Mouse (Mus musculus) urinary bladder, adult 18-20 months (tissue): ENCODE measurements around the gene Unc93b1.
A peak's percentile ranks its signal among the peaks of the same experiment; 100 is the strongest.
"Not testable (repeated sequence)": the region's sequence is repeated elsewhere in the genome, so short reads cannot be mapped to it uniquely, and the experiment has no call there.

ENCODE experiments used
- DNase-seq, 2 experiments: peaks; one replicate each; pipeline ENCODE4 v3.0.0; 2022; ENCODE audit warnings: low spot score in 2 of 2, mixed read lengths in 2 of 2

Gene Unc93b1

GRCm38 (mm10) chr19:3946715-3947114 lies 11.7 kb downstream of the Unc93b1 start:
- peak in 1 of 2 experiments; percentile 49 for DNase-seq

- no peak for DNase-seq
Measured at GRCm38 (mm10) chr19:3947813-3948212, 12.8 kb downstream of the Unc93b1 start.

GRCm38 (mm10) chr19:3948546-3948945 lies 13.6 kb downstream of the Unc93b1 start:
- DNase-seq: no peak

GRCm38 (mm10) chr19:3950331-3950730 lies 15.3 kb downstream of the Unc93b1 start:
- no peak for DNase-seq

GRCm38 (mm10) chr19:3951461-3951860 lies 16.5 kb downstream of the Unc93b1 start:
- no peak for DNase-seq

GRCm38 (mm10) chr19:3952099-3952498 lies 17.1 kb downstream of the Unc93b1 start:
- no peak for DNase-seq

- no peak for DNase-seq
Measured at GRCm38 (mm10) chr19:3955033-3955432, 20.0 kb downstream of the Unc93b1 start.

GRCm38 (mm10) chr19:3955804-3956203 lies 20.8 kb downstream of the Unc93b1 start:
- no peak for DNase-seq

- DNase-seq: not testable (repeated sequence)
Measured at GRCm38 (mm10) chr19:3957296-3958036, 22.5 kb downstream of the Unc93b1 start.

GRCm38 (mm10) chr19:3958470-3958869 lies 23.5 kb downstream of the Unc93b1 start, which contains the start of gene Aldh3b3:
Aldh3b3 (plus strand) TSS chr19:3958645.
- DNase-seq: no peak

- no peak for DNase-seq
Measured at GRCm38 (mm10) chr19:3959030-3959429, 24.0 kb downstream of the Unc93b1 start.

GRCm38 (mm10) chr19:3960211-3960610 lies 25.2 kb downstream of the Unc93b1 start:
- DNase-seq: peak in 1 of 2 experiments; percentile 52

GRCm38 (mm10) chr19:3961805-3962204 lies 26.8 kb downstream of the Unc93b1 start:
- not testable (repeated sequence) for DNase-seq

- DNase-seq: no peak
Measured at GRCm38 (mm10) chr19:3962469-3962868, 27.5 kb downstream of the Unc93b1 start.

- DNase-seq: no peak
Measured at GRCm38 (mm10) chr19:3964030-3964429, 29.0 kb downstream of the Unc93b1 start.

- DNase-seq: no peak
Measured at GRCm38 (mm10) chr19:3966330-3967075, 31.5 kb downstream of the Unc93b1 start.

- DNase-seq: no peak
Measured at GRCm38 (mm10) chr19:3967258-3967657, 32.3 kb downstream of the Unc93b1 start.

GRCm38 (mm10) chr19:3972229-3972628 lies 37.2 kb downstream of the Unc93b1 start, which contains the start of gene Aldh3b2:
Aldh3b2 (plus strand) TSS chr19:3972328.
- peak; percentile 53 to 83 for DNase-seq

- not testable (repeated sequence) for DNase-seq
Measured at GRCm38 (mm10) chr19:3974608-3975007, 39.6 kb downstream of the Unc93b1 start.

- no peak for DNase-seq
Measured at GRCm38 (mm10) chr19:3975866-3976265, 40.9 kb downstream of the Unc93b1 start.

GRCm38 (mm10) chr19:3980309-3980708 lies 45.3 kb downstream of the Unc93b1 start:
- DNase-seq: peak in 1 of 2 experiments; percentile 55

GRCm38 (mm10) chr19:3980917-3981316 lies 45.9 kb downstream of the Unc93b1 start:
- DNase-seq: no peak
